Mouse (Mus musculus) cerebellum, adult 2 months (tissue): ENCODE measurements at regions not wholly inside any gene's neighbourhood (a gene's known extent, or its start where the extent isn't known, plus 50 kb on each side); places are given as distances from the start of the nearest gene placed in this dataset.
"Not testable (repeated sequence)": the region's sequence is repeated elsewhere in the genome, so short reads cannot be mapped to it uniquely, and the experiment has no call there.

Source experiments
- DNase-seq, 2 experiments: peaks; one replicate each; pipeline ENCODE4 v3.0.0; 2021
- H3K27ac ChIP-seq: fragments of 200-500 bp; 2 replicates; pipeline ENCODE4 v1.5.1; 2012; ENCODE audit warnings: low read length, control low read depth, inconsistent platforms; ENCODE audit not compliant: insufficient read depth
- H3K27me3 ChIP-seq: fragments of 200-500 bp; 2 replicates; pipeline ENCODE4 v1.6.1; 2012; ENCODE audit warnings: inconsistent platforms, mild to moderate bottlenecking, low read length, moderate library complexity; ENCODE audit not compliant: control insufficient read depth, insufficient read depth
- H3K4me1 ChIP-seq: fragments of 200-500 bp; 2 replicates; pipeline ENCODE4 v1.6.1; 2011; ENCODE audit warnings: low read length; ENCODE audit not compliant: control insufficient read depth, insufficient read depth
- H3K4me3 ChIP-seq: fragments of 200-500 bp; replicated peaks from 2 replicates; pipeline ENCODE3; 2011; ENCODE audit warnings: mild to moderate bottlenecking, low read depth, low read length, control low read depth; ENCODE audit not compliant: insufficient read depth
- CTCF ChIP-seq: fragments of 200-500 bp; IDR thresholded peaks from 2 replicates; pipeline ENCODE4 v1.5.1; 2011; ENCODE audit warnings: low read depth, mild to moderate bottlenecking, control low read depth, low read length, moderate library complexity, borderline replicate concordance; ENCODE audit not compliant: insufficient read depth
- POLR2A ChIP-seq: fragments of 200-500 bp; IDR thresholded peaks from 2 replicates; pipeline ENCODE4 v1.6.1; 2011; ENCODE audit warnings: low read length, control low read depth, borderline replicate concordance; ENCODE audit not compliant: insufficient read depth
- WGBS: fragments of 180-500 bp; shearing (Covaris S2); methylation state at CpG from one replicate; pipeline ENCODE4 v1.1.7; 2018; 5-methylcytosine and 5-hydroxymethylcytosine counted together

DNA sequence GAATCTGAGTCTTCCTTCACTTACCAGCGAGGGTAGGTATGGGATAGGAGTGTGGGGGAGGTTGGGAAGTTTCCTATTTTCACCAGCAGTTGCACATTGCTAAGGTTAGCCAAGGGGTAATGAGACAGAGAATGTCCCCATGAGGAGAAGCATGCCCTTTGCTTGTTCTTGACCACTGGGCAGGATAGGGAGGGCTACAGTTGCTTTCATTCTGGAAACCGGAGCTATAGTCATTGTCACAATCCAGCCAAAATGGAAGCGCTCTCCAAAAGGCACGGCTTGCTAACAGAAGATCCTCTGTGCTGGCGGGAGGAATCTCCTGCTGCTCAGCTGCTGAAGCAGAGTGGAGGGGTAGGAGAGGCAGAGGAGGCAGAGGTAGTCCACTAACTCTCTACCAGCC, 79.1 kb upstream of the Cntn1 start:
- Histone ChIP-seq H3K27me3 (no peaks in the 10 kb centered on the region), H3K27ac (no peak overlapping the region), H3K4me3 (no peak overlapping the region), H3K4me1 (no peaks in the 10 kb centered on the region)
- DNase-seq = no peak
- no peak for TF ChIP-seq POLR2A
- no peak for TF ChIP-seq CTCF
- 35% methylated on average over 5 of the region's 5 CpGs for WGBS

DNA sequence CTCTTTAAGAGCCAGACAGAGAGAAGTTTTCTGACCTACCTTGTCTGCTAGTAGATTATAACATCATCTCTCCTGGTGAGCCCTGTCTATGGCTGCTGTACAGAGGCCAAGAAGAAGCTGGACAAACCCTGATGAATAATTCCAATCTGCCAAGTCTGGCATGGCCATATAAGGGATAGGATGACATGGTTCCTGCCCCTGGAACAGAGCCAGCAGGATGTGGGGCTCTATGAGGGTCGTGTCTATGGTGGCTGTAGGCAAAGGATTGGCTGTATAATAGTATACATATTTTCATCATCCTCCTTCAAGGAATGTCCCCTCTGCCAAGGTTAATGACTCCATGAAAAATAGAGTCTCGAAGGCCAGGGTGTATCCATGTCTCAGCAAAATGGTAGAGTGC, 75.4 kb upstream of the Cntn1 start:
- Histone ChIP-seq H3K4me1 (no peaks in the 10 kb centered on the region), H3K27me3 (no peaks in the 10 kb centered on the region), H3K27ac (no peak overlapping the region), H3K4me3 (no peak overlapping the region)
- no peak for TF ChIP-seq CTCF
- TF ChIP-seq POLR2A = no peak
- WGBS = 37% methylated on average over 2 of the region's 2 CpGs
- no peak for DNase-seq

DNA sequence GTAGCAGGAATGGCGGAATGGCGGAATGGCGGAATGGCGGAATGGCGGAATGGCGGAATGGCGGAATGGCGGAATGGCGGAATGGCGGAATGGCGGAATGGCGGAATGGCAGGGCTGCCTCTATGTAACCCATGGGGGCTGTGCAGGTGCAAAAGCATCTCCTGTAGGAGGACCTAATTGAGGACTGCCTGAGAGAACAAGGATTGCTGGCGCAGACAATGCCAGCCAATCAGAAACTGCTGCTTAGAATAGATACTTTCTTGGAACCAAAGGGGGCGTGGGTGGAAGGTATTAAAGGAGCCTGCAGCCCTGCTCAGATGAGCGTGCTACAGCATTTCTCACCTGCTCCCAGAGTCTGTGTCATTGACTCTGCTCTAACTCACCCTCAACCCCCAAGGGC, 67.8 kb upstream of the Cntn1 start:
- H3K27ac ChIP-seq, H3K27me3 ChIP-seq, H3K4me3 ChIP-seq, H3K4me1 ChIP-seq, DNase-seq: not testable (repeated sequence)
- whole genome bisulfite sequencing = 98% methylated on average over 15 of the region's 15 CpGs

DNA sequence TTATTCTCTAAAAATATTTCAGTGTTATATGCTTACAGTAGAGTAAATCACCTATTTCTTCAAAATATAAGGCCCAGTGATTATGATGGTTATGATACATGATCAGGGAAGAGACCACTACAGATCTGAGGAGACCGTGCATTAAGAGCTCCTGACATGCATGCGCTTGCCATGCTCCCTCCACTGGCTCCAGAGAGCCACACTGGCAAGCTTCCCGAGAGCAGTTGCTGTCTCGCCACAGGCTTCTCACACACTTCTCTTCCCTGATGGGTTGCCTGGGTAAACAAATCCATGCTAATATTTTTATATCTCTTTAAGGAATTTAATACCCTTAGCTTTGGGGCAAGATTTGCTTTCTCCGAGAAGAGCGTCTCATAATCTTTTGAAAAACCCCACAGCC, 50.9 kb upstream of the Cntn1 start:
- peaks cover 5% of the 10 kb centered on the region for H3K4me1 ChIP-seq
- TF ChIP-seq POLR2A (no peak), CTCF (no peak)
- no peaks in the 10 kb centered on the region for H3K27me3 ChIP-seq
- WGBS = 11% methylated on average over 6 of the region's 6 CpGs
- peak; percentile 73 to 80 for DNase-seq
- H3K27ac ChIP-seq = no peak overlapping the region
- no peak overlapping the region for H3K4me3 ChIP-seq
